20 mouse cellular contexts compared by ENCODE assay signal in genomic region chr7:56191041-56191440, GRCm38 (mm10). TPM values are rescaled to one million over a fixed set of nuclear protein-coding genes. Genes with fewer than 3 reads are reported as not detected.
"Had no signal": no experiment of that assay in that cellular context is flagged by ENCODE, and none has a peak within 500 bp of the region (broad histone marks: within the 10 kb centered on the region; RNA-seq: fewer than 3 reads in every experiment).

No protein-coding gene starts in this region.

- DNase-seq: gastrocnemius, adult 2 months; gastrocnemius, postnatal 10 days; gastrocnemius, postnatal 25 days; heart, adult 11 months; heart, adult 2 months; heart, postnatal 14 days; heart, postnatal 36 days; kidney, adult 11 months; kidney, adult 2 months; kidney, adult 9 months; kidney, postnatal 14 days; kidney, postnatal 36 days; layer of hippocampus, adult 9-11 months; layer of hippocampus, postnatal 36 days; left cerebral cortex, postnatal 4 days had no signal

- ATAC-seq: hindbrain, postnatal 0 days; intestine, embryonic 16.5 days; liver, embryonic 12.5 days had no signal

RNA-seq across cellular contexts. Expression of gene Oca2, which starts 48.5 kb away (rescaled TPM):
- total RNA-seq: gastrocnemius, adult 2 months; gastrocnemius, postnatal 10 days; gastrocnemius, postnatal 25 days; heart, adult 2 months; heart, postnatal 14 days; heart, postnatal 36 days; hematopoietic stem cell, adult 5-6 weeks; liver, adult 2 months had no signal
